Mouse (Mus musculus): Measurements from ENCODE around the gene Rasl11b. TPM values are rescaled to one million over a fixed set of nuclear protein-coding genes. Genes with fewer than 3 reads are reported as not detected.

Gene Rasl11b
- total RNA-seq, 2 experiments from 2014 or later, result 73.7 to 85.4 TPM

DNA sequence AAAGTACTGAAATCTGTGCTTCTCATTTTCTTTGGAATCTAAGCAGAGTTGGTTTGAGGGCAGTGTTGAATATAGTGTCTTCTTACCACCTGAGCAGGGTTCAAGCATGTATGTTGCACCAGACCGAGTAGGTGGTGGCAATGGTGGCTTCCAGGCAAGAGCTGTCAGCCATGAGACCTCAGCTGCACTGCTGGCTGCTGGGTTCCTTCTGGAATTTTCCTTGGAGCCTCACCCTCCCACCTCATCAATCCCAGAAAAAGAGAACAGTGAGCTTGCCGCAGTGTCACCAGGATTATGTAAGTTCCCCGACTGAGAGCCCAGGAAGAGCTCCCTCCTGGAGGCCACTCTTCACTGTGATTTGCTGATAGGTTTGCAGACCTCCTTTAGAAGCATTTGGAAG, 12.1 kb downstream of the Rasl11b start:
- peak in 1 of 2 experiments; percentile 53 for DNase-seq (ENCODE audit: low spot score in 2 of 2)

DNA sequence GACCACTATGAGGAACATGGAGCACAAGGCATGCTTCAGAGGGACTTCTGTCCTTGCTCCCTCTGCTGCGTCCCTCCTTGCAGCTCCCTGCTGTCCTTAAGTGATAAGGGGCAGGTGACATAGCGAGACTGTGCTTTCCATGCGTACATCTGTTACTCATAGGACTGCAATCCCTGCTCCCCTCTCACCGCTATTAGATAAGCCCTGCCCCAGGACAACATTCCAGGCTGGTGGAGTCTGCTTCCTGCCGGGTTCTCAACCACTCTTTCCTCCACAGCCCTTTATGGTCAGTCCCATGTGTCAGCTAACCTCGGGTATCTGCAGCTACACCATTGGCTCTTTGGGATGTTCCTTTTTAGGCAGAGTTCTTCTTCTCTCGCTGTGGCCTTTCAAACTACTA, 13.4 kb downstream of the Rasl11b start:
- no peak for DNase-seq (ENCODE audit: low spot score in 2 of 2)

DNA sequence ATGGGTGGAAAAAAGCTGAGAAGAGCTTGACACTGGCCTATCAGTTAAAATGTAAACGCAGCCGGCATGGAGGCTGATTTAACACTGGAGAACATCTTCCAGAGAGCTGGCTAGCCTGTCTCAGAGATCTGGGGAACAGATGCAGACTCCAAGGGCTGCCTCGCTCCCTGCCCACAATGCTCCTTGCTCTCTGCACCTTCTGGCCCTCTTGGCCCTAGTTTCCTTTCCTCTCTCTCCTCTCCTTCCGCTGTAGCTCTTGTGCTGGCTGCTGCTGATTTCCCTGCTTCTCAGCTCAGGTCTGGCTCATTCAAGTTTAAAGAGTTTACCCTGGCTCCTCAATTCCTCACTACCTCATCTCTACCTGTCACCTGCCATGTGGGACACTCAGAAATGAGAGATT, 14.6 kb downstream of the Rasl11b start:
- no peak for DNase-seq (ENCODE audit: low spot score in 2 of 2)

DNA sequence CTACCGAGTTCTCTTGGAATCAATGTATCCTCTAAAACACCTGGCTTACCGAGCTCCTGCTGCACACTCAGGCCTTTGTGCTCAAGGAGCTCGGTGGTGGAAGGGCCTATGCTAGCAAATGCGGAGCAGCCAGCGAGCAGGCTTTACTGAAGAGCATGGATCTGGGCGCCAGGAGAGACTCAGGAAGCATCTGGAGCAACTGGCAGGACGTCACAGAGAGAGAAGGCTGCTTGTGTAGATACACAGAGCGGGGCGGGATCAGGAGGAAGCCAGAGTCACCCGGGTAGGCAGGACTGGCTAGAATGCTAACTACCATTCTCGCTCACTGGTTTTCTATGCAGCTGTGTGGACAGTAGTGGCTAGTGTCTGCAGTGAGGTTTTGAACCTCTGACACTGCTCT, 16.3 kb downstream of the Rasl11b start:
- no peak for DNase-seq (ENCODE audit: low spot score in 2 of 2)

DNA sequence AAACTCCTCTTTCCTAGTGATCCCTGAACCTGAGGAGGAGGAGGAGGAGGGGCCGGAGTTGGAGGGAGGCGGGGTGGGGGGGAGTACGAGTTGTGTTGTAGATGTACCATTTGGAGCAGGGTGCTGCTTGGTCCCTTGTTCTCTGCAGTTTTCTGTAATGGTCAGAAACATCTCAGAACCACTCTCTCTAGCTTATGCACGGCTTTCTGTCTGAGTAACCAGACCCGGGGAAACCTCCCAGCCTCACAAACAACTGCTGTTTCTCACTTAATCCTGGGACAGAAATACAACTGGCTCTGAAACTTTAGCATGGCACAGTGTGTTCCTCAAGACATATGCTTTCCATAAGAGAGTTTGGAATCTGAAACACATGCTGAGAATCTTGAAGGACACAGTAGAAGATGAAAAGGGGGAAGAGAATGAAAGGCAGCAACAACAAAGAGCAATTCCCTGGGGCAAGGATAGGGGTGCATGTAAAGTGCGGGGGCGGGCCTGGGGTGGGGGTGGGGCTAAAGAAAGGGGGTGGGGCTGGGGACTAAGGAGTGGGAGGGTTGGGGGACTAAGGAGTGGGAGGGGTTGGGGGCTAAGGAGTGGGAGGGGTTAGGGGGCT, 19.5 kb downstream of the Rasl11b start:
- DNase-seq (ENCODE audit: low spot score in 2 of 2), result no peak

DNA sequence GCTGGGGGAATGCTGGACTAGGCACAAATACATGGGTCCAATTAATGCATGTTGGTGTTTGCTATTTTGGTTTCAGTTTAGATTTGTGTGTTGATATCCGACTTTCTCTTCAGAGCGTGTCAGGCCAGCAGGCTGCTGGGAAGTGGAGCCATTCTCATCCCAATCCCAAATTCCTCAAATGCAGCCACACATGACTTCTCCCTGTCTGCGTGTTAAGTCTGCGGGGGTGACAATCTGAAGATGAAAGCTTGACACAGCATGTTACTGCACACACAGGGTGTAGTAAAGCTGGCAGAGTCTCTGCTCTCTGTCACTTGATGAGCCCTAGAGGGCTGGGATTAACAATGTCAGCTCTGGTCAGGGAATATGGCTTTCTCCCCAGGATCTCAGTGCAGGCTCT, 20.0 kb downstream of the Rasl11b start:
- DNase-seq (ENCODE audit: low spot score in 2 of 2), result no peak

DNA sequence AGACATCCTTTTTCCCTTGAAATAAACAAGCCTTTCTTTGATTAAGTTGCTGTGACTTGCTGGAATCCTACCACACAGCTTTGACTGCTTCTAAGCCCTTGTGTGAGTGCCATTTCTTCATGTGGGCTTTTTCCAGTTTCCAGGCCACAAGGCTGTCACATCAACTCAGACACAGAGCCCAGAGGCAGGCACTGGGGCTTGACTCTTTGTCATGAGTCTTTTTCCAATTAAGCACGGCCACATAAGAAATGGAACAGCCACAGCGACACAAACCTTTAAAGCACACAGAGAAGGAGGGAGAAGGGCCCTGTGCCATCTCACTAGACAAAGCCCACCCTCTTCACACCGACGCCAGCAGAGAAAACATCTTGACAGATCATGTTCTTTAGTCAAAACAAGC, 23.4 kb downstream of the Rasl11b start:
- no peak for DNase-seq (ENCODE audit: low spot score in 2 of 2)

DNA sequence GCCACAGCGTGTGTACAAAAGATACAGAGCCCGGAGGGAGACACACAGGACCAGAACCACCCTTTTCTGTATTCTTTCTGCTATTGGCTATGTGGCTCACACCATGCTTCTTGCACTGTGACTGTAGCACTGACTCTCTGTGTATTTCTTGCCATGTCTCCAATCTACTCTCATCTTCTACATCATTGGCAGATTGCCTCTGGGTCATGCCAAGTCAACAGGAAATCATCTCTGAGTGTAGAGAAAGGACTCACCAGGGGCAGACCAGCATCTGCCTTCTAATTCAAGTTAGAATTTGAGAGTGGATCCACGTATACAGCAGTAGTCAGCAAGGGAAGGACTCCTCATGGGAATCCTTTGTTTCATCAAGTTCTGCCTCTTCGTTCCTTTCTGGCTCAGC, 27.5 kb downstream of the Rasl11b start:
- DNase-seq (ENCODE audit: low spot score in 2 of 2), result no peak

DNA sequence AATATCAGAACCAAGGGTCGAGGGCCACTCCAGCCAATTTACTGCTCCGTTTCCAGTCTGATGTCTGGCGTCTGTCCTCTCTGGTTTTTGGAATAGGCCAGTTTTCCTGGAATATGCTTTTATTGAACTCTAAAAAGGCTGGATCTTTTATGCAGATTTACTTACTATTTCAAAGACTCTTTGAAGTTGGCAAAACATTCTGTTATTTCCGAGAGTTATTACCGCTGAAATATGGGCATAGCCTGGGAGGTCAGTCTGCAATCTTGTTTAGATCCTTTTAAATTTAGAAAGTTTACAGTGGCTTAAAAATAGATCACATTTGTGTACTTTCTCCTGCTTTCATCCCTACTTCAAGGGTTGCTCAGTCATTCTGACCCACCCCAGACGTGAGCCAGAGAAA, 29.4 kb downstream of the Rasl11b start:
- DNase-seq (ENCODE audit: low spot score in 2 of 2), result no peak

DNA sequence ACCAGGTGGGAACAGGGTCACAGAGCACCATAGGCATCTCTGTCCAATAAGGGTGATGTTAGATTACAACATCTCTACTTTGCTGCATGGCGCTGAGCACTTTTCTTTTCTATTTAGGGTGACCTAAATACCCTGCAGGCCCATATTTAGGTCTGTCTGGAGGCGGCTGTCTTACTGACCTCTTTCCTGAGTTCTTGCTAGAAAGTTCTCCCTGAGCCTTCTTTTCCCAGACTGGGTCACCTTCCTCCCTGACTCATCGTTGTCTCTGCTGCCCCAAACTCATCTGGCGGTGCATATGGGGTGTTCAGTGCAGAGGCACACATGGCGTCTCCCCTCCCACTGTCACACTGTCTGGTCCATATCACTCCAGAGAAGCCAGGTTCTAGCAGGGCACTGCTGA, 31.1 kb downstream of the Rasl11b start:
- peak in 1 of 2 experiments; percentile 18 for DNase-seq (ENCODE audit: low spot score in 2 of 2)

DNA sequence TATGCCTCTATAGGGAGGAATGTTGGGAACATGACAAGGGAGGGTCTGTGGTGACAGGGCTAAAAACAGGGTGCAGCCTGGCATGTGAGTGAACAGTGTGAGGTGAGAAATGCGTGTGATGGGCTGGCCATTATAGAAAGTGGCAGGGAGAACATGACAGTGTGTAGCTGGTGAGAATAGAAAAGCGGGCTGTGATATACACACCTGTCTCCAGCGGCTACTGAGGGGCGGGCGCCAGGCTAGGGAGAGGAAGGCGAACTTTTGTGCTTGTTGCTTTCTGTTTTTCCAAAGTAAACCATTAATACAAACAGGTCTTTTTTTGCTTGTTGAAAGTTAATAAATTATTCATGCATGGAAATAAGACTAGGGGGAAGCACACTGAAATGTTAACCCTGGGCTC, 32.3 kb downstream of the Rasl11b start:
- no peak for DNase-seq (ENCODE audit: low spot score in 2 of 2)

DNA sequence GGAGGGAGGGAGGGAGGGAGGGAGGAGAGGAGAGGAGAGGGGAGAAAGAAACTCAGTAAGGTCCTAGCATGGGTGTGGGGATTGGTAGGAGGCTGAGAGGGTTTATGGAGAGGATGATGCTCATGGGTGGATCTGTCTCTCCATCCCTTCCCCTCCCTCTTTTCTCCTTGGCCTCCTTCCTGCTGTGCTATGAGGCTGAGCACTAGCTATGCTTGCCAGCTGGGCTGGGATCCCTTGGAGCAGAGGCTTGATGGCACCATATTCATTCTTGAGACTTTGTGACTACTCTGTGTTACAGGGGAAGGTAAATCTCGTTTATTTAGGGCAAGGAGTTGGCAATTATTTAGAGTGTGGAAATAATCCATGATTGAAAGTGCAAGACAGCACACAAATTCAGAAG, 33.9 kb downstream of the Rasl11b start:
- no peak for DNase-seq (ENCODE audit: low spot score in 2 of 2)

DNA sequence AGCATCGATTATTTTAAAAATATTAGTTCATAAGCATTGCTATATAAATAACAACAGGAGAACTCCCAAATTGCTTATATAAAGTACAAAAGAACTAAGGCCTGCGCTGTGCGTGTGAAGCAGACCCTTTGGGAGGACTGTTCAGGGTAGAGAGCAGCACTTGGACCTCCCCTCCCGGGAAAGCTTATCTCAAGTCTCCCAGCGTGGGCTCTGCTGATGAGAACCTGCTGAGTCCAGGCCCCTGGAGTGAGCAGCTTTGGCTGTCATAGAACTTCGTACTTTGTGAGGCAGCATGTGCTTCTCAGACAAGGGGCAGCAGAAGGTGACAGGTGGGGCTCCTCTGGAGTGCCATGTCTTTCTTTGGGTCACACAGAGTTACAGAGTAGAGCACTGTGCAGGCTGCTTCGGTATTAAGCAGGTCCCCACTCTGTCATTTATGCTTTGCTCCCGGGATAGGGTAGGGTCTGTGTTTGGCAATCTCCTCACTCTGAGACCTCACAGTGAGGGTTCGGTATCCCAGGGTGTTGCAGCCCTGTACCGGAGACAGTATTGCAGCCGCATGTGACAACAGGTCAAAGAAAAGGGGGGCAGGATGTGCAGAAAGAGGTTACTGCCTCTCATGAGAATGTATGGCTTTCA, 34.8 kb downstream of the Rasl11b start:
- DNase-seq (ENCODE audit: low spot score in 2 of 2), result no peak

DNA sequence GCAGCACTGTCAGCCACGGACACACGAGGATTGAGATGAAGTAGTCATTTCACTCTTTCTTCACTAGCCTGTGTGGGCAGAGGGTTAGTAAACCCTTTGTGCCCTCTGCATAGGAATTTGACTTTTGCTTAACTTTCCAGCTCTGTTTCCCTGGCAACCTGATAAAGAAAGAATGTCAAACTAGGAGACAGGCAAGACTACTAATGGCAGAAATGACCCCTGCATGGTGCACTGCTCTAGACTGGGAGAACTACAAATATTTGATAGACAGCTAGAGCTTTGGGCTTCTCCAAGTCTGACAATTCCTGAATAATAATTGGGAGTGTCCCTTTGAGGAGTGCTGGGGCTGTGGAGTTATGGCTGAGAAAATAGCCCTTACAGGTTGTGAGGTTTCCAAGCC, 35.4 kb downstream of the Rasl11b start:
- no peak for DNase-seq (ENCODE audit: low spot score in 2 of 2)

DNA sequence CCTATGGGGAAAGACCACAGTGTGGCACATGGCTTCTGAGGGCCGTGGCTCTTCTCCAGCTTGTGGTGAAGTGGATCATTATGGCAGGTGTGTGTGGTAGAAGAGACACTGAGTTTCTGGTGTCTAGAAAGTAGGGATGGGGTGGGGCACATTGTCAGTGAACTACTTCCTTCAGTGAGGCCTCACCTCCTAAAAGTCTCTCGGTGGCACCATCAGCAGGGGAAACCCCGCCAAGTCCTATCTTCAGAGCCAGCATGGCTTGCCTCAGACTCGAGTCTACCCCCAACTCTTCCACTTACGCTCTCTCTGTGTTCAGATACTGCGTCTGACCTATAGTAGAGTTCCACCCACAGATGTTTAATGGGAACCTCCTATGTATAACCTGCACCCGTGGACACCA, 38.7 kb downstream of the Rasl11b start:
- no peak for DNase-seq (ENCODE audit: low spot score in 2 of 2)

DNA sequence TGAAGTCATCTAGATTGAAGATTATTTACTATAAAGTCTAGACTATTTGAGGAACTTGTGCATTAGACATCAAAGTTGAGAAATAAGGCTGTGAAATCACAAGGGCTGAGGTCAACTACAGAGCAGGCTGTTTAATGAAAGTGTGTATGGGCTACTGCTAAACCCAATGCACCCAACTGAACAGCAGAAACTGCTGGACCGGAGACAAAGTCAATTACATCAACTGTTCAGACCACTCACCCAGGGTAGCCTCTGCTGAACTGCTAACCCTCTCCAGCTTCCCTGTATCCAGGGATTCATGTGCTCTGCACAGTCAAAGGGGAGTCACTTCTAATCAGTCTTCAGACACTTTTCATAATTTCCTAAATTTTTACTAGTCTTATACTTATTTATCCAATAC, 44.3 kb downstream of the Rasl11b start:
- no peak for DNase-seq (ENCODE audit: low spot score in 2 of 2)

DNA sequence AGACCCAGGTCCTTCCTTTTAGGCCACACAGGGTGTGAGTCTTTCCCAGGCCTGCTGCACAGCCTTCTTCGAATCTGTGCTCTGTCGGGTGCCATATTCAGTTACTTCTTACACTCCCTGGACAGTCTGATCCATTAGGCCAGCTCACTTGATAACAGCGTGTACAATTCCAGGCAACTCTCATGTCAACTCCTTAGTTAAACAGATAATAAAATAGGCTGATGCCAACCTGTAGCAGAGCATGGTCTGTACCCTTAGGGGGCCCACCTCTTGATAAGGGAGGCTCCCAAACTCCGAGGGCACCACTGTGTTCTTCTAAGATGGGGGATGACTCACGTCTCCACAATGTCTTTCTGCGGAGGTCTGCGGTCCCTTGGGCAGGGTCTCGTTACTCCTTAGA, 45.2 kb downstream of the Rasl11b start:
- no peak for DNase-seq (ENCODE audit: low spot score in 2 of 2)

DNA sequence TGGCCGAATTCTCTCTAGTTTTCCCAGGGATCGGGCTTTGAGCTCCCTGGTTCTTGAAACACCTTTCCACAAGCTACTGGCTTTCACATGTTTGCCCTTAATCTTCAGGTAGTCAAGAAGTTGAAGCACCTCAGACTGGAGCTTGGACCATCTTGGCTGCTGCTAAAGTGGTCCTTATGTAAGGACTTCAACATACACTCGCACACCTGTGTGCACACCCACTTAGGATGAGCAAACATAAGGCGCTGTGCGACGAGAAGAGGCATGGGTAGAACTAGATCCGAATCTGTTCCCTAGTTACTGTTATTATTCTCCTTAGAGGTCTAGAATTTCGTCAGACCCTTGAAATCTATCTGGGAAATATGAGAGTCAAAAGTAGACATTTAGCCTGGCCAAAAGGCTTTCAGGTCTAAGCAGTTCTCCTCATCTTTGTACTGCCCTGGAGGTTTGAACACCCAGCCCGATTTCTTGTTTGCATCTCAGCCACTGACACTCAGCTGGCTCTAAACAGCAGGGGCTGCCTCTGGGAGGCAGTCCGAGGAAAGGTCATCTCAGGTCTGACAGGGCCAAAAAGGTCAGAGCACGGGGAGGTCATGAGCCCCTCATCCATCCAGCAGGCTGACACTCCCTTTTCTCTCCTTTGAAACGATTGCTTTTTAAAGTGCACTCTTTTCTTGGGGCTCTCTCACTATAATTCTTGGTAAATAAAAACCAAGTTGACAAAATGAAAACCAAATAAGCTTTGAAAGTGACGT, 46.0 kb downstream of the Rasl11b start:
- DNase-seq (ENCODE audit: low spot score in 2 of 2), result no peak

DNA sequence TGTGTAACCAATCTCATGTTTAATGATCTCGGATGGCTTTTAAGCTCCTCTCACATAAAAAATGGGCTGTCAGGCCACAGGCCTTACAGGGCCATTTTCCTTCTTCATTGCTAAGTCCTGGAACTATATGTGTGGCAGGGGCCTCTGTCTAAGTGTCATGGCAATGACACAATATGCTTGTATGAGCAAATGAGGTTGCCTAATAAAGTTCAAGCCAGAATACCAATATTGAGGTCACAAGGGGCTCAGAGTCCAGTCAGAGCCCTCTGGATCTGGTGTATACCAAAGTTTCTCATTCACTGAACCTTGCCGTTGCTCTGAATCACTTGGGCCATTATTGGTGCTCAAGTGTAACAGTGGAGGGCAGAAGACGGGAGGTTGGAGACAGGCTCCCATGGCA, 47.6 kb downstream of the Rasl11b start:
- no peak for DNase-seq (ENCODE audit: low spot score in 2 of 2)

DNA sequence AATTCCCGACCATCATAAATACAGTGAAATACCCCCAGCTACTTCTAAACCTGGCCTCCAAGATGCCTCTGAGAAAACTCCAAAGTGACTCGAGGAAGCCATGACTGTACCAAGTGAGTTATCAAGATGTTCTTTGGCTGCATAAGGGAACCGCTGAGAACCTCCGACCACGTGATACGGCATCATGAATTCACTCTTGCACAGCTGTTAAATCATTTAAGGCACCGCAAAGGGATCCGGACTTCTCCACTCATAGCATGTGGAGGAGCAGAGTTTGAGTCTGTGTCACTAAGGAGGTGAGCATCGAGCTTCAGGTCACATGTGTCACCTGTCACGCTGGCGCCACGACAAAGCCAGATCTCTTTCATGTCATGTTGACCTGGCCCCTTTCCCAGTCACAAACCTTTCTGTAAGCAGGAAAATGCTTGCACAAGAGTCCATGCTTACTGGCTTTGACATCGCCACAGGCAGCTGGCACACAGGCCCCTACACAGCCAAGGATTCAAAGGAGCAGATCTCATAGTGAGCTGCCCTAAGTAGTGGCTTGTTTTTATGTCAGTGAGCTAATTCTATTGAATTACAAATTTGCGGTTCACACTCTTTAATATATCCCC, 49.4 kb downstream of the Rasl11b start:
- DNase-seq (ENCODE audit: low spot score in 2 of 2), result no peak

DNA sequence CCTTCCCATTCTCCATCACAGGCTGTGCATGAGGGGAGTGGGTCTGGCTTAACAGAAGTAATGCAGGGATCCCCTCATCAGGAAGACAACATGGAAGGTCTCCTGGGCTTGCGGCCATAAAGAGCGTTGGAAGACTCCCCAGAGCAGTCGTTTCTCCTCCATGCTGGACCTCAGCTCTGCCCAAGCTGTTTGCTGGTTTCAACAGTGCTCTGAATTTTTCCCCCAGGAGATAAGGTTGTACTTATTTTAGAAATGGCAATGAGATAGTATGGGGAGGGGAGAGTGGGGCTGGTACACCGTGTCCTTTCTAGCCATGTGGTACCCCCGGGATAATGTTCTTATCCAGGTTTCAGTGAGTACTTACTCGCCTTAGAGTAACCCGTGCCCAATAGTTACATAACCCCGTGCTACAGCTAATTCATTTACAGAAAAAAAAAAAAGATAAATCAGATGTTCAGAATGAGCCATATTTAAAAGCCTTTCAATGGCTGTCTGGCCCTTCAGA, 50.6 kb downstream of the Rasl11b start:
- no peak for DNase-seq (ENCODE audit: low spot score in 2 of 2)

DNA sequence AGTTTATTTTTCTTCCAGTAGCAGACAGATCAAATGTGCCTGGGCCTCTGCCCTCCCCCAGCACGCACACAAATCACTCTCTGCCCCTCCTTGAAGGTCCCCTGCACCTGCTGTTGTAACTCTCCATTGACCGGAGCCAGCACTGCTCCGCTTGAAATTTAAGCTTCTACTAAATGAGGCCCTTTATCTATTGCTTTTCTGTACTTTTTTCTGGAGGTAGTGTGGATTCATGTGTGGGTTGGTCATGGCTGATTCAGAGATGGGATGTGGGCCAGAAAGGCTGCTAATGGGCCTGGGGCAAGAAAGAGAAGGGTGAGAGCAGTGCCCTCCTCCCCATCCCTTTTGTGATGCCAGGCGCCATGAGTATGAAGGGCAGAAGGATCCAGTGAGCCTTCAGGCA, 51.4 kb downstream of the Rasl11b start:
- DNase-seq (ENCODE audit: low spot score in 2 of 2), result no peak

Data from left cerebral cortex, adult 18-20 months (tissue).